Mouse (Mus musculus) left cerebral cortex, postnatal 4 days (tissue): ENCODE results near the gene P2rx1. TPM values are rescaled to one million over a fixed set of nuclear protein-coding genes. Genes with fewer than 3 reads are reported as not detected.

Source experiments
- DNase-seq: peaks from one replicate; pipeline ENCODE4 v3.0.0-alpha.2; 2022
- intact Hi-C: fragments of 180-260 bp; cut with DNase I; formaldehyde crosslinking; loops from one replicate; pipeline ENCODE4 v1.15.1; 2025
- total RNA-seq, 2 experiments: library from RNA; stranded (reverse); gene quantifications; 2 replicates each; pipeline ENCODE4 v1.2.3; 2021

The P2rx1 gene
- total RNA-seq, 2 experiments from 2014 or later, result 0.28 to 0.50 TPM

DNA sequence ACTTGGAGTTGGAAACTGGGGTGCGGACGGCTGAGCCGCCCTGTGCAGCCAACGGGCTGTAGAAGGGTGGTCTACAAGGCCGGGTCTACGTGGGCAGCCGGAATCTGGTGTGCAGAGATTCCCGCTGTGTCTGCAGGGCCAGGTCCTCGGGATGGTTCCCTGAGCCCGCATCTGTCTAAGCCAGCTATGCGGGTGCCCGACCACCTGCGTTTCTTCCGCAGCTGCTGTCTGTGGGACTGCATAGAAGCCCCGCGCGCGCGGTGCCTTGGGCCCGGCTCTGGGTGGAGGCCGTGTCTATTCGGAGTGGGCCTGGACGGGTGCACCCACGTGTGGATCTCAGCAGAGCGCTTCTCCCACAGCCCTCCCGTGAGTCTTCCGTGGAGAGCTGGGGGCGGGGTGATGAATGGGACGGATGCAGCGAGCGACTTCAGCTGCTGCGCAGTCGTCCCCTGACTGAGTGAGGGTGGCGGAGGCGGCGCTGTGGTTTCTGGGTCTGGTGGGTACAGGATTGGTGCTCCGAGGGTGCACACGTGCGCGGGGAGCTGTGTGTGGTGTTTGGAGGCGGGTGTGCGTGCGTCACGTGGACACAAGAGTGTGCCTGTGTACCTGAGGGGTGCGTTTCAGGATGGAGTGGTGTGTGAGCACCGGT, 20.4 kb downstream of the P2rx1 start:
- peak; percentile 53 for DNase-seq
- intact Hi-C loops, result no loop called here

DNA sequence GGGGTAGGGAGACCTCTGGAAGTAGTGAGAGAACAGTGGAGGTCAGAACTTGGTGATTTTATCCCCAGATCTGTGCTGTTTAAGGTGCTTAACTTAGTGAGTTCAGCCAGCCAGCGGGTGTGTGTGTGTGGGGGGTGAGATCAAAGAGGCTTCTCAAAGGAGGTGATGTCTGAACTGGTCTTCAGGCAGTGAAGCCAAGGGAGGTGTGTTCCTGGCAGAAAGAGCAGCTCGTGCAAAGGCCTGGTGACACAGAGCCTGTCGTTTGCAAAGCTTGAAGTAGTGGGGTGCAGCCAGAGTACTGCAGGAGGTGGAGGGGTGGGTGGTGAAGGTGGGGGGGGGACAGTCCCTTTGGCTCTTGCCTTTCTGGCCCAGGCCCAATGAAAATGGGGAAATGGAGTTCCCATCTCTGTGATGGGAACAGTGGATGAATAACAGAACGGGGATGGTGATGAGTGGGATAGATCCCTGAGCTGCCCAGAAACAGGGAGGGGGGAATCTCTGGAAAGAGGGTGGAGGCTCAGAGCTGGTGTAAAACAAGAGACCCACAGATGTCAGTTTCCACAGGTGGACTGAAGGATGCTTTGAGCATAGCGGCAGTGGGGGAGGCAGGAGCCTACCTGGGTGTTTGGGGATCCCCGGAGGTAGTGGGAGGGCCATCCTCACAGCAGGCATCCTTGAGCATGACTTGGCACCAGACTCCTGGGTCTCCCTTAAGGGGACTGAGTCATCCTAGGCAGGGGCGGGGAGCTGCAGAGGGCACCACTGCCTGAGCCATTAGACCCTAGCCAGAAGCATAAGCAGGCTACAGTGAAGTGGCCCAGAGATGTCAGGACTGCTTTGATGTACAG, 22.3 kb downstream of the P2rx1 start:
- intact Hi-C loops, result no loop called here
- no peak for DNase-seq

DNA sequence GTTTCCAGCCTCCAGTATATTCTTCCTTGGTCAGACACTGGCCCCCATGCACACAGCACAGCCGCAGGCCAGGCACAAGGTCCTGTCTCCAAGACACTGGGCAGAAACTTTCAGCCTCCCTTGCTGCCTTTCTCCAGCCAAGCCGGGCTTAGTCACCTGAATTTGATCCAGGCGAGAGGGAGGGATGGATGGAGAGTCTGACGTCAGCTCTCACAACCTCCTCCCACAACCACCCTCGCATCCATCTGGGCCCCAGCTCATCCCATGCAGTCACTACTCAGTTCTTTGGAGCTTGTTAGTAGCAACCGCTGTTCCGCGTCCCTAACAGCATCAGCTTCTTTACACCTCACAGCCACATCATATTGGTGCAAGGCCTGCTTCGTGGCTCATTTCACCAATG, 24.2 kb downstream of the P2rx1 start:
- DNase-seq, result no peak
- intact Hi-C loops, result no loop called here

DNA sequence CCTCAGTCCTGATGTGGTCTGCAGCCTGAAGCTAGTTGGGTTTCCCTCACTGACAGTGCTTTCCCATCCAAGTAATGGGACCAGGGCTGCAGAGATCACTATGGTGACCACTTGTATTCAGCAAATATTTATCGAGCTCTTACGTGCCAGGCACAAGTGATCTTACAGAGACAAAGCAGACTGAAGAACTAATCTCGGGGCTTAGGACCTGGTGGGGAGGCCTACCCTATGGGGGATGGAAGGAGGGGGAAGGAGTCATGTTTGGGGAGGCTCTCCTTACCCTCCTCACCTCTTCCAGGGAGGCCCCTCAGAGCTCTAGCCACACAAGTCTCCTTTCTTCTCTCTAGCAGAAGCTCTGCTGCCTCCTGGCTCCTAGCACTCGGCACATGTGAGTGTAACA, 24.9 kb downstream of the P2rx1 start:
- DNase-seq, result no peak
- intact Hi-C loops, result no loop called here

DNA sequence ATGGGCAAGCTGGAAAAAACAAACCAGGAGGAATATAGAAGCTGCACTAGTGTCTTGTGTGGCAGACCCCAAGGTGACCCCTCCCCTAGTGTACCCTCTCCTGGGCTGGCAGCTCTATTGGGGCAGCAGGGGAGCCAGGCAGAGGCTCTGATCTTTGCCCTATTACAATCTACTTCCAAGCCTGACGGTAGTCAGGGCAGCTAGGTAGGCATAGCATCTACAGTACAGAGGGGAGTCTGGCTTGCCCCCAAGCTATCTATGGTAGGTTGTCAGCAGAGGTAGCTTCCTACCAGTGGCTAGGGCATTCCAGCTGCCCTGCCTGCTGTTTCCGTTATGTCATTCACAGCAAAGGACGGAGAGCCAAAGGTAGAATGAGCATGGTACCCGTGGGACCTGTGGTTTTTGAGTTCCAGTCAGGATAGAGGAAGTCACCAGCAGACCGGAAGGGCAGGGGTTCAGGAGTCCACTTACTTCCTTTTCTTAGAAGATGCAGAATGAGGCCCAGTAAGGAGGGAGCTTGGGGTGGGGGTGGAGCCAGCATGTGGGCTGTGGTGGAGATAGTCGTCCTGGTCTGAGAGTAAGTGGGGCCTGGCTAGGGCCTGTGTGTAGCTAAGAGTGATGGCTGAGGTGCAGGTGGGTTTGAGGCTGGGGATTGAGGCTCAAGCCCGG, 25.5 kb downstream of the P2rx1 start:
- no peak for DNase-seq
- intact Hi-C loops, result no loop called here

DNA sequence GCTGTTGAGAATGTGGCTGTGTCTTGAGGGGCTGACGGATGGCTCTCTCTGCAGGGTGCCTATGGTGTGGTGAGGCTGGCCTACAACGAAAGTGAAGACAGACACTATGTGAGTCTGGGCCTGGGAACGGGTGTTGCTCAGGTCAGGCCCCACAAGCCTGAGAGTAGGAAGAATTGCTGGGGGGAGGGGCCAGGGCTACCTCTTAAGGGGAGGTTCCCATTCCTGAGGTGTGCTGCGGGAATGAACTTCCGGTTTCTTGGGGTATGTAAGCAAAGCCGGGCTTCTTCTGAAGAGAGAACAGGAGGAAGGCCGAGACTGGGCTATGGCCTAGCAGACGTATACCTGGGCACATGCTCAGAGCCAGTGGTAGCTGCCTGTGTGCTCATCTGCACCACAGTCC, 28.1 kb downstream of the P2rx1 start:
- DNase-seq, result no peak
- intact Hi-C loops, result no loop called here

DNA sequence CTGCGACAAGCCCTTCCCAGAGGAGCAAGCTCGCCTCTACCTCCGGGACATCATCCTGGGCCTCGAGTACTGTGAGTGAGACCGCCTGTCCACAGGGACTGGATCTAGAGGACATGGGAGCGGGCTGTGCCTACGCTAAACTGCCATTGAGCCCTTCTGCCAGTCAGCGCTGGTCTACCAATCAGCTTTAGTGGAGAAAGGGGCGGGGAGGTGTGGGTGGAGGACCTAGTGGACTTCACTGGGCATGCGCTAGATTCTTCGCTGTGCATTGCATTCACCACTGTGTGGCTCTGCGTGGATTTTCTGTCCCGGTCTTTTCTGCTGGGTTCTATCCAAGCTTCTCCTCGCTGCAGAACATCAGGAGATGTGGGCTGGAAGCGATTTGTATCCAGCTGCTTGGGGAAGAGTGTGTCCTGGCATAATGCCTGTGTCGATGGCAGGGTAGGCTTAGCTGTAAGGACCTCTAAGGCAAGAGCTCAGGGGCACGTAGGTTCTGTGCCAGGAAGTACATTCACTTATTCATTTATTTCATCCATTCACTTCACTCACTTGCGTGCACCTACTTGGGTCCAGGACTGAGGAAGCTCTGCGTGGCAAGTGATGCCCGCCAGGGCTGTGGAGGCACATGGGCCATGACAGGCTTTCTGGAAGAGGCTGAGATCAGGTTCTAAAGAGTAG, 32.1 kb downstream of the P2rx1 start:
- DNase-seq, result peak; percentile 89
- intact Hi-C loops, result no loop called here

DNA sequence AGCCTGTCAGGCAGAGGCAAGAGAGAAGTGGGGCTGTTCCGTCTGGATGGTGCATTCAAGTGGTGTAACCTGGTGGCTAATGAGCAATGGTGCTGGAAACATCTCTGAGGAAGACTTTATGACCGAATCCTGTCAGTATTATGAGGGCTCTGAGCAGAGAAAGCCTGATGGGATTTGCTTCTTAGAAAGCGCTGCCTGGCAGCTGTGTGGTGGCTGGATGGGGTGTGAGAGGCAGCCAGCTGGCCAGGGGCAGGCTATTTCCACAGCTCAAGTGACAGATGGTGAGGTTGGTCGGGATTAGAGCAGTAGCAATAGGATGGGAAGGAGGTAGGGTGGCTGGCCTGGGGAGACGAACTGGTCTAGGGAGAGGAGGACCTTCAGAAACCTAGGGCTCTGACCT, 32.6 kb downstream of the P2rx1 start:
- DNase-seq, result peak; percentile 62
- intact Hi-C loops, result no loop called here

DNA sequence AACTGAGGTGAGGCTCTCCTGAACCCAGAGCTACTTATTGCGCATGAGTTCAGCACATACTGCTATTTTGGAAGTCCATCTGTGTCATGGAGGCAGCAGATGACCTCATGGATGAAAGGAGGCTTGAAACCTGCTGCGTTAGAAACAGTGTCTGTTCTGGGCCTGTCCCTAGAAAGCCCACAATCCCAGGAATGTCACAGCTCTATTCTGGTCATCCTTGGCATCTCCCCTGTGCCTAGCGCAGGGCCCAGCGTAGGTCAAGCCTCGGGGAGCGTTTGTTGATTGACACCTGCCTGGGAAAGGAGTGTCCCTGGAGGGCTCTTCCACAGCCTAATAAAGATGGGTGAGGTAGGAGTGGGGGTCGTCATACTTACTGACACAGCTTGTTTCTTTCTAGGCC, 37.2 kb downstream of the P2rx1 start:
- intact Hi-C loops, result no loop called here

DNA sequence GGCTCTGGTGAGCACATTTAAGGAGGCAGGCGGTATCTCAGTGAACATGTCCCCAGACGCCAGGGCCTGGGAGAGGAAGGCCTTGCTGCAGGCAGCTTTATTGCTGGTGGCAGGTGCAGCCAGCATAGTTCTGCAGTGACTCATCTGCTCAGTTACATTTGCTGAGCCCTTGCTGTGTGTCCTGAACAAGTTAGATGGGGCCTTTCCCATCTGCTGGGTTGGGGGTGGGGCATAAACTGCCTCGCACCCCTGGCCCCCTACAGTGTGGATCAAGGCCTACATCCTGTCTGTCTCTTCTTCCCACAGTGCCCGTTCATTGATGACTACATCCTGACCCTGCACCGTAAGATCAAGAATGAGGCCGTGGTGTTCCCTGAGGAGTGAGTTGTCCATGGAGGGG, 38.0 kb downstream of the P2rx1 start:
- DNase-seq, result no peak
- intact Hi-C loops, result no loop called here

More for the DNA sequence above, 37.2 kb downstream of the P2rx1 start:
- no peak for DNase-seq

DNA sequence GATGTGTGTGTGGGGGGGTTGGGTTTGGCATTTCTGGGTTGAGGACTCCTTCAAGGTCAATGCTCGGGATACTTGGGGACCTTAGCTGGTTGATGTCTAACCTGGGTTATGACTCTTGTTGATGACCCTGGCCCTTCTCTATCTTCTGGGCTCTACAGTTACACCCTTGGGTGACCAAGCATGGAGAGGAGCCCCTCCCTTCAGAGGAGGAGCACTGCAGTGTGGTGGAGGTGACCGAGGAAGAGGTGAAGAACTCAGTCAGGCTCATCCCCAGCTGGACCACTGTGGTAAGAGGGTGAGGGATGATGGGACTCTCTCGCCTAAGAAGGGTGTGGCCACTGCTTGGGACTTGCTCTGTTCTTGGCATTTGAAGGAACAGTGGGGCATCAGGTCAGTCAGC, 38.8 kb downstream of the P2rx1 start:
- DNase-seq, result no peak
- intact Hi-C loops, result no loop called here

DNA sequence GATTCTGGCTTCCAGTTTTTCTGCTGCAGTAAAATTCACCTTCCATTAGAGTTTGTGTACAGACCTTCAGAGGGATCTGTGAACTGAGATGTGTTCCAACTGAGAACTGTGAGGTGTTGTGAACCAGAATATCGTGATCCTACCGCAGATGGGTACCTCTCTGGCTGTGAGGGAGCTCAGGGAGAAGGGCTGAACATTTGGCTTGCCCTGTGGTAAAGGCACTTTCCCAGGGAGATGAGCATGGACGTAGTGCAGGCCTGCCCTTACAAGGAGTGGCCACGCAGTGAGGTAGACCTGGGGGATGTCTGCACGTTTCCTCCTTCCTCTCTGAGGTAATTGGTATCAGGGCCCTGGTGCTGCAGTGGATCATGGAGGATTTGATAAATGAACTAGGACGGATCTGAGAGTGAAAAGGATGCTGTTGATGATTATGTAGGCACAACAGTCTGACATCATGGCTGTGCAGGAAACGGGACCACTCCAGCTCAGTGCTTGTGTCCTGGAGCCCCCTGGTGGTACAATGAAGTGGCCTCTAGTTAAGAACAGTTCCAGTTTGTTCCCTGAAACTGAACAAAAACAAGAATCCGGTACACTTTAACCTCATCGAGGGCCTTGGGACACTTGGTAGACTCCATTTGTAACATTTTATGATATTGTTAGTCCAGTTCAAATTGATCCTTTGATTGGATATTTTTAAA, 40.3 kb downstream of the P2rx1 start:
- peak; percentile 75 for DNase-seq
- intact Hi-C loops, result no loop called here

DNA sequence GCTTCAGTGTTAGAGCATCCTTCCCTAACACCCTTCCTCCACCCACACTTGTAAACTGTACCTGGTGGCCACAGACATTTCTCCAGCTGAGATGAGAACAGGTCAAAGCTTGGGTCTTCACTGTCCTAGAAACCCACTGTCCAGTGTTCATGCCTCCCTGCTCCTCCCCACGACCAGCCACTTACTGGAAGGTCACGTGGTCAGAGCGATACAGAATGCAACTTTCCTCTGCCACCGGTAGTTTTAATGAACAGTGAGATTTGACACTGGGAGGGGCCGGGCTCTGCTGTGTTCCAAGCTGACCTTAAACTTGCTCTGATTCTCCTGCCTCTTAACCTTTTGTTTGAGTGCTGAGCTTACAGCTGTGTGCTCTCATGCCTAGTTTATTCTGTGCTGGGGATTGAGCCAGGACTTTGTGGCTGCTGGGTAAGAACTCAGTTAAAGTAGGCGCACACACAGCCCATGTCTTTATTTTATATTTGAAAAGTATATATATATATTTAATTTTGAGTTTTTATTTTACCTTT, 45.4 kb downstream of the P2rx1 start:
- intact Hi-C loops, result no loop called here
- DNase-seq, result no peak

DNA sequence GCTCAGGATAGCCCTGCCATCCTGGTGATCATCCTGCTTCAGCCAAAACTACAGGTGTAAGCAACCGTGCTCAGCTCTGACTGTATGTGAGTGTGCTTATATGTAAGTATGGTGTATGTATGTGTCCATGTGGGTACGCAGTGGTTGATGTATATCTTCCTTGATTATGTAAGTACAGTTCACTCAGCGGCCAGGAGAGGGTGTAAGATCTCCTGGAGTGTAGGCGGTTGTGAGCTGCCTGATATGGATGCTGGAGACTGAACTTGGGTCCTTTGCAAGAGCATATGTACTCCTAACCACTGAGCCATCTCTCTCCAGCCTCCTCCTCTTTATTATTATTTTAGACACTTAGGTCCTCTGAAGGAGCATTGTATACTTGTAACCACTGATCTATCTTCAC, 45.9 kb downstream of the P2rx1 start:
- DNase-seq, result no peak
- intact Hi-C loops, result loop anchor here (5.0 kb wide), 2 partner anchors 37 to 117 kb away; no protein-coding TSS in a partner anchor

DNA sequence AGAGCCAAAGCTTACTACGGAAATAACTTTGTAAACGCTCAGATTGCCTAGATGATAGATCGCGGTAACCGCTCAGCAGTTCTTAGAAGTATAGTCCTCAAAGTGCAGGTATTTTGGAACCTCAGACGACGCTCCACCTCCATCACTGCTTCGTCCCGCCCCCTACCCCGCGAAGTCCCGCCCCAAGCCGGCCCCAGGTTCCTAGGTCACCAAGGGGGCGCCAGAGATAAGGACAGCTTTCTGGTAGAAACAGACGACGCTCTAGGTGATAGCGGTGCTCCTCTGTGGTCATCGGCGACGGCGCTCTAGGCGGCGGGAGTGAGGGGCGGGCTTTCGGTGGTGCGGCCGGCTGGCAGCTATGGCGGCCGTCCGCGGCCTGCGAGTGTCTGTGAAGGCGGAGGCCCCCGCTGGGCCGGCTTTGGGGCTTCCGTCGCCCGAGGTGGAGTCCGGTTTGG, 48.7 kb downstream of the P2rx1 start, which contains the start of gene Ncbp3:
Gene Ncbp3 (plus strand): TSS at position 242 of the 455 bp plus-strand sequence.
- DNase-seq, result peak; percentile 97
- intact Hi-C loops, result loop anchor here (5.0 kb wide), 2 partner anchors 40 to 120 kb away; no protein-coding TSS in a partner anchor

DNA sequence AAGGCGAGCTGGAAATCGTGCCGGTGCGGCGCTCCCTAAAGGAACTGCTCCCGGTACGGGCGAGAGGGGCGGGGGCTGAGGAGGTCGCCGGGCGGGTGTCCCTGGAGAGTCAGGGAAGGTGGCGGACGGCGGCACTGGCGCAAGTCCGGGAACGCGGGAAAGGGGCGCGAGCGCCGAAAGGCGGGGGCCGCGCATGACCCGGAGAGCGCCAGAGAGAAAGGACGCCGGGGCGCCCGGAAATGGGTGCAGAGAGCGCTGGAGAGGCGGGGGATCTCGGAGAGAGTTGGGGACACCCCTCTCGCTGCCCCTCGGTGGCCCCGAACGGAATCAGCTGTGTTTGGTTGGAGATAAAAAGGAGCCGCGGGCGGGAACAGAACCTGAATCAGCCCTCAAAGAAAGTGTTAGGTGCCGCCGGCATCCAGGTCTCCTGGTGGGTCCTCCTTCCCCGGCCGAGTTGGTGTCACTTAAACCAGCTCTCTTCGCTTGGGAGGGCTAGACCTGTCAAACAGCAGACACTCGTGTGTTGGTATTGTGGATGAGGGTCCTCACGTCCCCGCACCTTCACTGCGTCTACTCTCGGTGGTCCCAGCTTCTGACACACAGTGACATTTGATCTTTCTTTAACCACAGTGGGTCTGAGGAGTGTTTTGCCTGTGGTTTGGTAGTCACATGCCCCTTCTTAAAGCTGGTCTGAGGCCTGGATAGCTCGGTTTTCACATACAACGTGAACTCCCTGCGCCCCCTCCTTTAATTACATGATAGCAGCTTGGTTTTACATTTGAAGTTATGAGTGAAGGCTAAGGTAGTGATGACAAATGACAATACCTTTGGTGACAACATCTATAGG, 49.4 kb downstream of the P2rx1 start:
- no peak for DNase-seq
- intact Hi-C loops, result loop anchor here (5.0 kb wide), 2 partner anchors 41 to 121 kb away; no protein-coding TSS in a partner anchor

DNA sequence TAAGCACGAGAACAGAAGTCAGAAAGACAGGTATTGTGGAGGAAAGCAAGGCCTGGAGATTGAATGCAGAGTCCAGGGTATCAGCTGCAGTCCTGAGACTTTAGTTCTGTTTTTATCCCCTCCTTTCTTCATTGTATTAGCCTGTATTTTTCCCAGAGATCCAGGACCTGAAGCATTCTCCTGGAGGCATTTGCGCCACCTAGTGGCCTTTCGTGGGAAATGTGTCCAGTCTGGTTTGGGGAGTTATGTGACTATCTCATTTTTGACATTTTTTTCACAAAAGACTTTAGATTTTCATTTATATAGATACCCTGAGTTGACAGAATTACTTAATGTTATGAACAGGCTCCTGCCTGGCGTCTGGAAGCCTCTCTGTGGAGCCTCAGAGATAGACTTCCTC, 50.4 kb downstream of the P2rx1 start:
- intact Hi-C loops, result loop anchor here (5.0 kb wide), 2 partner anchors 42 to 122 kb away; no protein-coding TSS in a partner anchor

DNA sequence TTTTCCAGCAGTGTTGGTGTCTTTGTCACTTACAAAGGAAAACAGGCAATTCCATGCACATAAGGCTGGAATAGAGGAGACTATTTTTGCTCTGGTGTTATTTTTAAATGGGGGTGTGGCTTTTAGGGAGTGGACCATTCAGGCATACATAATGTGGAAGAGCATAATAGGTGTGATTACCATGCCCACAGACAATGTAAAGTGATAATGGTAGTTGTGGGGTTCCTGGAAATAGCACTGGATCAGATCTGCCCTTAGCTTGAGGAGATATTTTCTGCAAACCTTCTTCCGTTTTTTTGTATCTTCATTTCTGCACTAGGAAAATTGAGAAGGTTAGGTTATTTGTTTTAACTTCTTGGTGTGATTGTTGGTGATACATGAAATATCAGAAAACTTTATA, 53.9 kb downstream of the P2rx1 start:
- DNase-seq, result no peak
- intact Hi-C loops, result no loop called here

More for the DNA sequence above, 50.4 kb downstream of the P2rx1 start:
- peak; percentile 80 for DNase-seq

DNA sequence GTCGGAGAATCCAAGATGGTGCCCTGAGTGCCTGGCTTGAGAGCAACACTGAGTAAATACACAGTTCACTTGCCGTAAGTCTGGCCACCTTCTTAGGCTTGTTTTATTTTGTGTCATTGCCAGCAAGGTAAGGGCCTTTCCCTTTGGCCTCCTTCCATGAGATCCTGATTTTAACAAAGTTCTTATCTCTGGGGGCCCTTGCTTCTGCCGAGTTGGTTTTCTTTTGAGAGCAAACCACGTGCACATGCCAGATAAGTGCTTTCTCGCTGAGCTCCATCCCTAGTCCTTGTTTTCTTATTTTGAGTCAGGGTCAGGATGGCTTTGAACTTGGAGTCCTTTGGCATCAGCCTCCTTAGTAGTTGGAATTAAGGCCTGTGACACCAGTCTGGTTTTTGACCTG, 58.8 kb downstream of the P2rx1 start:
- no peak for DNase-seq
- intact Hi-C loops, result no loop called here
